Mouse (Mus musculus) MEL (cell line): Measurements from ENCODE around the gene Il17rb.

Source experiments
- BHLHE40 ChIP-seq: IDR thresholded peaks from 2 replicates; pipeline ENCODE4 v1.6.1; 2012; ENCODE audit warnings: low read depth, mild to moderate bottlenecking, inconsistent platforms, low read length, improper control_type of control experiment, borderline replicate concordance
- CTCF ChIP-seq, 3 experiments: IDR thresholded peaks in 2 of 3; conservative IDR thresholded peaks in 1 of 3; 2 replicates each; pipeline ENCODE4 v1.5.1; 2011 to 2012; ENCODE audit warnings: low read length in 3 of 3, low read depth in 2 of 3, mild to moderate bottlenecking in 2 of 3, improper control_type of control experiment in 1 of 3, inconsistent platforms in 1 of 3, mixed read lengths in 1 of 3, moderate library complexity in 1 of 3; ENCODE audit not compliant: control insufficient read depth in 1 of 3, insufficient read depth in 1 of 3, poor library complexity in 1 of 3, severe bottlenecking in 1 of 3
- EP300 ChIP-seq, 2 experiments: IDR thresholded peaks; 2 replicates each; pipeline ENCODE4 v1.6.1; 2011; ENCODE audit warnings: improper control_type of control experiment in 2 of 2, low read length in 2 of 2, low read depth in 1 of 2, mild to moderate bottlenecking in 1 of 2
- GABPA ChIP-seq: IDR thresholded peaks from 2 replicates; pipeline ENCODE4 v1.6.1; 2012; ENCODE audit warnings: low read depth, mild to moderate bottlenecking, inconsistent platforms, low read length, improper control_type of control experiment, moderate library complexity
- GATA1 ChIP-seq: IDR thresholded peaks from 2 replicates; pipeline ENCODE4 v1.6.1; 2011; ENCODE audit warnings: low read depth, low read length, improper control_type of control experiment
- MEF2A ChIP-seq: IDR thresholded peaks from 2 replicates; pipeline ENCODE4 v1.6.1; 2014; ENCODE audit warnings: low read depth, mild to moderate bottlenecking, inconsistent platforms, low read length, improper control_type of control experiment; ENCODE audit not compliant: poor library complexity, insufficient replicate concordance, severe bottlenecking; ENCODE audit errors: extremely low read depth
- MXI1 ChIP-seq: IDR thresholded peaks from 2 replicates; pipeline ENCODE4 v1.6.1; 2011; ENCODE audit warnings: mild to moderate bottlenecking, low read depth, low read length, improper control_type of control experiment
- MYC ChIP-seq: IDR thresholded peaks from 2 replicates; pipeline ENCODE4 v1.6.1; 2011; ENCODE audit warnings: low read depth, mild to moderate bottlenecking, low read length, improper control_type of control experiment, moderate library complexity
- NELFE ChIP-seq: IDR thresholded peaks from 2 replicates; pipeline ENCODE4 v1.6.1; 2011; ENCODE audit warnings: low read depth, low read length, improper control_type of control experiment
- POLR2A ChIP-seq, 2 experiments: IDR thresholded peaks; 2 replicates each; pipeline ENCODE4 v1.6.1; 2011 to 2012; ENCODE audit warnings: low read length in 2 of 2, mild to moderate bottlenecking in 2 of 2, control low read depth in 1 of 2, improper control_type of control experiment in 1 of 2, low read depth in 1 of 2, moderate library complexity in 1 of 2; ENCODE audit not compliant: control insufficient read depth in 1 of 2, insufficient read depth in 1 of 2, poor library complexity in 1 of 2
- USF1 ChIP-seq: IDR thresholded peaks from 2 replicates; pipeline ENCODE4 v1.6.1; 2014; ENCODE audit warnings: low read depth, mild to moderate bottlenecking, inconsistent platforms, low read length, improper control_type of control experiment, moderate library complexity

- TF ChIP-seq CTCF (IDR thresholded peaks at IDR 0.05 in 2 of 3, conservative IDR thresholded peaks at IDR 0.05 in 1 of 3; ENCODE audit: control insufficient read depth in 1 of 3, insufficient read depth in 1 of 3, low read depth in 2 of 3, low read length in 3 of 3, poor library complexity in 1 of 3, severe bottlenecking in 1 of 3) (no peak), GABPA (no peak), EP300 (IDR thresholded peaks at IDR 0.05; ENCODE audit: low read depth in 1 of 2, low read length in 2 of 2) (no peak), USF1 (no peak), MEF2A (no peak), NELFE (no peak), GATA1 (no peak), MXI1 (no peak), POLR2A (IDR thresholded peaks at IDR 0.05; ENCODE audit: control insufficient read depth in 1 of 2, insufficient read depth in 1 of 2, low read depth in 1 of 2, low read length in 2 of 2, poor library complexity in 1 of 2) (no peak), BHLHE40 (no peak), MYC (no peak)
These were observed 41.1 kb downstream of the Il17rb start for GRCm38 (mm10) chr14:29967611-29968010.
